Mouse (Mus musculus): ENCODE results near the gene Top2a.

- no peak for TF ChIP-seq POLR2A (IDR thresholded peaks at IDR 0.05; ENCODE audit: borderline replicate concordance, control insufficient read depth, low read depth, low read length)
- TF ChIP-seq CTCF (IDR thresholded peaks at IDR 0.05; ENCODE audit: control insufficient read depth, insufficient read depth, low read length): peak; percentile 91
Measured at GRCm38 (mm10) chr11:98972215-98972614, 51.8 kb downstream of the Top2a start.

All from bone marrow, adult 2 months (tissue).